Mouse (Mus musculus): ENCODE data around the gene Vstm4. TPM values are rescaled to one million over a fixed set of nuclear protein-coding genes. Genes with fewer than 3 reads are reported as not detected.
A peak's percentile ranks its signal among the peaks of the same experiment; 100 is the strongest.

Vstm4 gene
- polyA plus RNA-seq, 1 experiment from 2014 or later: 6.4 TPM

DNA sequence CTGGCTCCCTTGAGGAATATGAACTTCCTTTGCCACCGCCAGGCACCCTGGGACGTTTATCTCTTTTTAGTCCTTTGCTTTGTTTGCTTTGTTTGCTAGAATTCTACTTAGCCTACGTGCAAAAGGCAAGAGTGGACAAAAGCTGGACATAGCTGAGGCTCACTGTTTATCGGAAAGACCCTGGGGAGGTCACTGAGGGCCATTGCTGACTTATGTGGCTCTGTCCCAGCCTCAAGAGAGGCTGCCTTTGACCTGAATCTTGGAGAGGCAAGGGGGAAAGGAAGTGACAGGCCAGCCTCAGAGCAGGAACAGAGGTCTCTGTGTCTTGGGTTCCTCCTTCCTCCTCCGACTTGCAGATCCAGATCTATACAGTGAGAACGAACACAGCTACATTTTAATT is 21.0 kb downstream of the Vstm4 start:
- H3K9me3 ChIP-seq (replicated peaks; ENCODE audit: control insufficient read depth, low read length): no peaks in the 10 kb centered on the region
- WGBS (ENCODE audit: insufficient replicate concordance): 45% methylated on average over 6 of the region's 6 CpGs
- peak; percentile 72 for ATAC-seq (ENCODE audit: low read depth)
- no peaks in the 10 kb centered on the region for H3K27me3 ChIP-seq (ENCODE audit: control insufficient read depth, insufficient read depth, low read depth, low read length)
- no peak overlapping the region for H3K9ac ChIP-seq (ENCODE audit: low read depth, low read length)
- no peak overlapping the region for H3K4me3 ChIP-seq (ENCODE audit: low read depth, low read length)
- no peaks in the 10 kb centered on the region; the same call in 1 of the 2 replicates for H3K4me1 ChIP-seq (ENCODE audit: control insufficient read depth, low read depth, low read length)
- no peak overlapping the region for H3K4me2 ChIP-seq (ENCODE audit: low read depth, low read length)
- H3K27ac ChIP-seq (ENCODE audit: low read length): no peak overlapping the region
- no peaks in the 10 kb centered on the region for H3K36me3 ChIP-seq (ENCODE audit: control insufficient read depth, insufficient read depth)

DNA sequence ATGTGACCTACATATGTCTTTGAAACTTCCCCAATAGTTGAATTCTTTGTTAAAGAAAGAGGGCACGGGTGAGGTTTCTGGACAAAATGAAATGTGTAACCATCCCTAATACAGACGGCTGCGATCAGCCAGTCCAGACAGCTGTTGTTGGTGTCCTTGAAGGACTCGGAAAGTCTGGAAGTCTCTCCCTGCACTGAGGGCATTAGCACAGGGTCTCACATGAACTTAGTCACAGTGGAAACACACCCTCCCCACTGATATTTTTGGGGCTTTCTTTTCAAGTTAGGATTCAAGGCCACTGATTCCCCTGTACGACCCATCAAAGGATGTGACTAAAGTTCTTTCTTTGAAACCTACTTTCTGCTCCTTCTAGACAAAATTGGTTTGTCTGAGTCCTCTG is 23.8 kb downstream of the Vstm4 start:
- Histone ChIP-seq H3K27me3 (ENCODE audit: control insufficient read depth, insufficient read depth, low read depth, low read length) (no peaks in the 10 kb centered on the region), H3K9me3 (replicated peaks; ENCODE audit: control insufficient read depth, low read length) (no peaks in the 10 kb centered on the region), H3K9ac (ENCODE audit: low read depth, low read length) (no peak overlapping the region), H3K4me1 (ENCODE audit: control insufficient read depth, low read depth, low read length) (no peaks in the 10 kb centered on the region; the same call in 1 of the 2 replicates), H3K4me2 (ENCODE audit: low read depth, low read length) (no peak overlapping the region), H3K4me3 (ENCODE audit: low read depth, low read length) (no peak overlapping the region), H3K36me3 (ENCODE audit: control insufficient read depth, insufficient read depth) (no peaks in the 10 kb centered on the region), H3K27ac (ENCODE audit: low read length) (no peak overlapping the region)
- 70% methylated on average over 5 of the region's 5 CpGs for WGBS (ENCODE audit: insufficient replicate concordance)
- no peak for ATAC-seq (ENCODE audit: low read depth)

DNA sequence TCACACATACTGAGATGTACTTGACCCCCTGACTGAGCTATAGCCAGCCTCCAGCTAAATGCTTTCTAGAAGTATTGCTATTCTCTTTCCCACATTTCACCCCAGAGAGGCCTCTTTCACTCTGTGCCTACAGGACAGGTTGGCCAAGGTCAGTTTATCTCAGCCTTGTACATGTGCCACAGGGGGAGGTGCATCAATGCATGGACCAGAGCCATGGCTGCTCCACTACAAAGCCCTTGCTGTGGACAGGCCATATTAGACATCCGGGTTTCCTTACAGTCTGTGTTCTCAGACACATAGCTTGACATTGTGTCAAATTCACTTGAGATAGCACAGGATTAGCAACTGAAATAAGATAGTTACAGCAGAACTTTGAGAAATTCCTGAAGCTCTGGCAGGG is 25.1 kb downstream of the Vstm4 start:
- no peak; the same call in 1 of the 2 replicates for ATAC-seq (ENCODE audit: low read depth)
- no peak overlapping the region for H3K4me2 ChIP-seq (ENCODE audit: low read depth, low read length)
- no peak overlapping the region for H3K9ac ChIP-seq (ENCODE audit: low read depth, low read length)
- H3K27ac ChIP-seq (ENCODE audit: low read length): no peak overlapping the region
- no peaks in the 10 kb centered on the region for H3K36me3 ChIP-seq (ENCODE audit: control insufficient read depth, insufficient read depth)
- 63% methylated on average over 1 of the region's 1 CpGs for WGBS (ENCODE audit: insufficient replicate concordance)
- no peak overlapping the region for H3K4me3 ChIP-seq (ENCODE audit: low read depth, low read length)
- H3K9me3 ChIP-seq (replicated peaks; ENCODE audit: control insufficient read depth, low read length): no peaks in the 10 kb centered on the region
- H3K27me3 ChIP-seq (ENCODE audit: control insufficient read depth, insufficient read depth, low read depth, low read length): no peaks in the 10 kb centered on the region
- H3K4me1 ChIP-seq (ENCODE audit: control insufficient read depth, low read depth, low read length): no peaks in the 10 kb centered on the region; the same call in 1 of the 2 replicates

DNA sequence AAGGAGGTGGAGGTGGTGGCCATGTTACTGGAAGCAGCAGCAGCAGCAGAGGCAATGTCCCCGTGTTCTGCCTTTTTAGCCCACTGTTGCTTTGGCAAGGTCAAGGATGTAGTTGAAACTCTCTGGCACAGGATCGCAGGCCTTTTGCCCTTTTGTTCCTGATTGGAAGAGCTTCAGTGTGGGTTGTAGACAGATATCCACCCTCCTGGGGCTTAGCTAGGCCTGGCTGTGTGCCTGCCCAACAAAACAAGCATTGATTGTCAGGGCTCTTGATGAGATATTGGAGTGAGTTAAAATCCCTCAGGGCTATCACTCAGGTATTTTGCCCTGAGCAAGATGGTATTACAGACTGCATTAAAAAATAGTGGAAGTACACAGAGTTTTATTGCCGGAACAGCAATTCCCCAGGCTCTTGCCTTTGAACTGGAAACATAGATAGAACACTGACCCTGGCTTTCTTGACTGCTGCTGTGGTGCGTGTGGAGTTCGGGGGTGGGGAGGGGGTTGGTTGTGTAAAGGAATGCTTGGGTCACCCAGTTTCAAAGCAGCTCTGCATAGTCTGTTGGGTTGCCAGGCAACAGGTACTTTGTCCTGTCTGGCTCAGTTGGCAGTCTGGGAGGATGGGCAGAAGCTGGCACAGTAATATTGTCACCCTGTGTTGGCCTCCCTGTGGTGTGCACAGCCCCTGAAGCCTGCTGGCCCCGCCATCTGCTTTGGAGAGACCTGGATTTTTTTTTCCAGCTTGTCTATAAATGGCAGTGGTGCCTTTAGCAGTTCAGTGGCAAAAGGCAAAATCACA is 32.5 kb downstream of the Vstm4 start:
- 0 out of 2 replicates have a peak, but pooled peaks have one; percentile 27 for ATAC-seq (ENCODE audit: low read depth)

DNA sequence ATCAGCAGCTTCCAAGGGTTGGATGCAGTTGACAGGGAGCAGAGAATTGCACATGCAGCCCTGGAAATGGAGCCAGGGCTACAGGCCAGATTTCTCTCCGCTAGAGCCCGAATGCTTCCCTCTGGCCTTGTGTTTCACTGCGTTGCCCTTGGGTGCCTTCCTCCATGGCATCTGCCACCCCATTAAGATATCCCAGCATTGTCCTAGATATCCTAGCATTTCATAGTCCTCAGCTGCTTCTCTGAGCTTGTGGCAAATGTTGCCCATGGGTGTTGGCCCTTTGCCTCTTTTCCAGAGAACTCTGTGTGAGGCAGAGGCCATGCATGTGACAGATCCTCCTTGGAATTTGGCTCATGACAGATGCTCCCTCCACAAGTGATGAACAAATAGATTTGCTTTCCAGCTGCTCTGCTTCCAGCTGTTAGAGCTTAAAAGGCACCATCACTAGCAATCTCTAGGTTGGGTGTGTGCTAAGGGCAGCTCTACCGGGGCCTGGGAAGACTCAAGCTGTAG is 37.8 kb downstream of the Vstm4 start:
- H3K9me3 ChIP-seq (replicated peaks; ENCODE audit: control insufficient read depth, low read length): no peaks in the 10 kb centered on the region
- no peak overlapping the region for H3K27ac ChIP-seq (ENCODE audit: low read length)
- 58% methylated on average over 4 of the region's 4 CpGs for WGBS (ENCODE audit: insufficient replicate concordance)
- H3K4me1 ChIP-seq (ENCODE audit: control insufficient read depth, low read depth, low read length): no peaks in the 10 kb centered on the region; the same call in 1 of the 2 replicates
- no peak overlapping the region for H3K4me3 ChIP-seq (ENCODE audit: low read depth, low read length)
- H3K4me2 ChIP-seq (ENCODE audit: low read depth, low read length): no peak overlapping the region
- H3K27me3 ChIP-seq (ENCODE audit: control insufficient read depth, insufficient read depth, low read depth, low read length): no peaks in the 10 kb centered on the region
- no peak overlapping the region for H3K9ac ChIP-seq (ENCODE audit: low read depth, low read length)
- ATAC-seq (ENCODE audit: low read depth): no peak
- H3K36me3 ChIP-seq (ENCODE audit: control insufficient read depth, insufficient read depth): no peaks in the 10 kb centered on the region

More for the DNA sequence above, 32.5 kb downstream of the Vstm4 start:
- Histone ChIP-seq H3K4me3 (ENCODE audit: low read depth, low read length) (no peak overlapping the region), H3K36me3 (ENCODE audit: control insufficient read depth, insufficient read depth) (no peaks in the 10 kb centered on the region), H3K4me1 (ENCODE audit: control insufficient read depth, low read depth, low read length) (peaks cover 2% of the 10 kb centered on the region), H3K27me3 (ENCODE audit: control insufficient read depth, insufficient read depth, low read depth, low read length) (no peaks in the 10 kb centered on the region), H3K27ac (ENCODE audit: low read length) (no peak overlapping the region), H3K9me3 (replicated peaks; ENCODE audit: control insufficient read depth, low read length) (no peaks in the 10 kb centered on the region), H3K9ac (ENCODE audit: low read depth, low read length) (no peak overlapping the region), H3K4me2 (ENCODE audit: low read depth, low read length) (no peak overlapping the region)
- 48% methylated on average over 6 of the region's 6 CpGs for WGBS (ENCODE audit: insufficient replicate concordance)

DNA sequence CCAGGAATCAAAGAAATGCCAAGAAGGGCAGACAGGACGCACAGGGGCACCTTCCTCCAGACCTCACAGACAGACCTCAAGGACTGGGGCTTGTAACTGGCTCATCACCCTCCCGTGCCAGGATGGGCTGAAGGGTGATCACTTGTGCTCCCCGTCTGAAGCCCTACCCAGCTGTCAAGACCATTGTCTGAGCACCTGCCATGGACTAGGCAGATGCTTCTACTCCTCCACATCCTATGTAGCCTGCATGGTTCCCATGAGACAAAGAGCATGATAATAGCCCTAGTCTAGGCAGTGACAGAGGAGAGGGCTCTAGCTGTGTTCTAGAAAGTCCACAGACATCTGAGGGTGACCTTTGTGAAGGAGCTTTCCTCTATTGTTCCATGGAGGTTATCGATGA is 38.3 kb downstream of the Vstm4 start:
- no peak for ATAC-seq (ENCODE audit: low read depth)
- Histone ChIP-seq H3K27me3 (ENCODE audit: control insufficient read depth, insufficient read depth, low read depth, low read length) (no peaks in the 10 kb centered on the region), H3K27ac (ENCODE audit: low read length) (no peak overlapping the region), H3K36me3 (ENCODE audit: control insufficient read depth, insufficient read depth) (no peaks in the 10 kb centered on the region), H3K4me3 (ENCODE audit: low read depth, low read length) (no peak overlapping the region), H3K4me2 (ENCODE audit: low read depth, low read length) (no peak overlapping the region), H3K9me3 (replicated peaks; ENCODE audit: control insufficient read depth, low read length) (no peaks in the 10 kb centered on the region), H3K4me1 (ENCODE audit: control insufficient read depth, low read depth, low read length) (no peaks in the 10 kb centered on the region), H3K9ac (ENCODE audit: low read depth, low read length) (no peak overlapping the region)
- WGBS (ENCODE audit: insufficient replicate concordance): 62% methylated on average over 4 of the region's 4 CpGs

DNA sequence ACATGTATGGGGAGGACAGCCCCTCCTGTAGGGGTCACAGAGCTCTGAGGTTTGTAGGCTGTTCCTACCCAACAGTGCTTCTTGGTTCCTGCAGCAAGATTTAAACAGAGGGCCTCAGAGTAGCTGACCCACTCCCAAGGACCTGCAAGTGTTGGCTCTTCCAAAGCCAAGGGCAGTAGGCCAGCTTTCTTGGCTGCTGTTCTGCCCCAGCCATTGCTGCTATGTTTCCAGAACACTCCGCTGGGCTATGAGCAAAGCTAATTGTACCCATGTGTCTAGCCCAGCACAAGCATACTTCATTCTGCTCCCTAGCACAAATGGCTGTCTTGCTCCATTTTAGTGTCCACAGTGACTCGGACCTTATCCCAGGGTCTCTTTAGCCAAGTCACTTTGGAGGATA is 40.3 kb downstream of the Vstm4 start:
- H3K4me3 ChIP-seq (ENCODE audit: low read depth, low read length): no peak overlapping the region
- H3K27me3 ChIP-seq (ENCODE audit: control insufficient read depth, insufficient read depth, low read depth, low read length): no peaks in the 10 kb centered on the region
- H3K36me3 ChIP-seq (ENCODE audit: control insufficient read depth, insufficient read depth): no peaks in the 10 kb centered on the region
- H3K4me2 ChIP-seq (ENCODE audit: low read depth, low read length): no peak overlapping the region
- 61% methylated on average over 2 of the region's 2 CpGs for WGBS (ENCODE audit: insufficient replicate concordance)
- no peak for ATAC-seq (ENCODE audit: low read depth)
- H3K27ac ChIP-seq (ENCODE audit: low read length): no peak overlapping the region
- H3K9ac ChIP-seq (ENCODE audit: low read depth, low read length): no peak overlapping the region
- H3K4me1 ChIP-seq (ENCODE audit: control insufficient read depth, low read depth, low read length): no peaks in the 10 kb centered on the region
- H3K9me3 ChIP-seq (replicated peaks; ENCODE audit: control insufficient read depth, low read length): no peaks in the 10 kb centered on the region

DNA sequence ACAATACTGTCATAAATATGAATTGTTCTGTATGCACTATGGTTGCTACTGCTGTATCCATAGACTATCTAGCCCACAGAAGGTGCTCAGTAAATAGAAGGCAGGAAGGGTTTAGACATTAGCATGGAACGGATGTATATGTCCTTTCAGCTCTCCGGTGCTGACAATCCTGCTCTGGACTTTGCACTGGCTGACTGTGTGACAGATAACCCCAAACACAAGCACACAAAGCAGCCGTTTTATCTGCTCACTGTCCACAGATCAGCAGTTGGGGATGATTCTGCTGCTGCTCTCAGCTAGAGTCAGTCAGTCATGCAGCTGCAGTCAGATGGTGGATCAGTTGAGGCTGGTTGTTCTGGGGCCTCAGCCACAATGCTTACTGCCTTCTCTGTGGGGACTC is 46.6 kb downstream of the Vstm4 start:
- WGBS (ENCODE audit: insufficient replicate concordance): 49% methylated on average over 3 of the region's 3 CpGs
- Histone ChIP-seq H3K27ac (ENCODE audit: low read length) (peak overlapping the region; percentile 63), H3K4me3 (ENCODE audit: low read depth, low read length) (no peak overlapping the region), H3K4me2 (ENCODE audit: low read depth, low read length) (no peak overlapping the region), H3K36me3 (ENCODE audit: control insufficient read depth, insufficient read depth) (no peaks in the 10 kb centered on the region), H3K9ac (ENCODE audit: low read depth, low read length) (no peak overlapping the region), H3K27me3 (ENCODE audit: control insufficient read depth, insufficient read depth, low read depth, low read length) (no peaks in the 10 kb centered on the region), H3K9me3 (replicated peaks; ENCODE audit: control insufficient read depth, low read length) (no peaks in the 10 kb centered on the region), H3K4me1 (ENCODE audit: control insufficient read depth, low read depth, low read length) (no peaks in the 10 kb centered on the region)
- ATAC-seq (ENCODE audit: low read depth): peak; percentile 87

DNA sequence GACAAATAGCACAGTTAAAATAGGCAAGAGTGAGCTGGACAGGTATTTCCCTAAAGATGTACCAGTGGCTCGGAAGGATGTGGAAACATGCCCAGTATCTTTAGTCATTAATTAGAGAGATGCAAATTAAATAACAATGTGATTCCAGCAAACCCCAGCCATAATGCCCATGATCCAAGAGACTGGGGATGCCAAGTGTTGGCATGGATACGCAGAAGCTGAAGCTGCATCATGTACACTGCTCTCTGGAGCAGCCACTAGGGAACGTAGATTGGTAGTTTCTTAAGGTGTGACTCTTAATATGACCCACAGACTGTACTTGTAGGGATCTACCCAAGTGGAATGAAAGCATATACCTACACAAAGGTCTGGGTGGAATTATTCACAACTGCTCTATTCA is 50.0 kb downstream of the Vstm4 start:
- 69% methylated on average over 3 of the region's 3 CpGs for WGBS (ENCODE audit: insufficient replicate concordance)
- no peak overlapping the region for H3K9ac ChIP-seq (ENCODE audit: low read depth, low read length)
- no peak overlapping the region for H3K4me3 ChIP-seq (ENCODE audit: low read depth, low read length)
- H3K27ac ChIP-seq (ENCODE audit: low read length): no peak overlapping the region
- H3K4me2 ChIP-seq (ENCODE audit: low read depth, low read length): no peak overlapping the region
- H3K27me3 ChIP-seq (ENCODE audit: control insufficient read depth, insufficient read depth, low read depth, low read length): no peaks in the 10 kb centered on the region
- H3K36me3 ChIP-seq (ENCODE audit: control insufficient read depth, insufficient read depth): no peaks in the 10 kb centered on the region
- H3K4me1 ChIP-seq (ENCODE audit: control insufficient read depth, low read depth, low read length): no peaks in the 10 kb centered on the region
- no peaks in the 10 kb centered on the region for H3K9me3 ChIP-seq (replicated peaks; ENCODE audit: control insufficient read depth, low read length)
- ATAC-seq (ENCODE audit: low read depth): no peak
